Mouse (Mus musculus) urinary bladder, postnatal 0 days (tissue): ENCODE data around the gene Rasgrf1. TPM values are rescaled to one million over a fixed set of nuclear protein-coding genes. Genes with fewer than 3 reads are reported as not detected.

Source experiments
- polyA plus RNA-seq: library from polyadenylated mRNA; unstranded; fragments of >200 nt; fragmentation: Nextera tagmentation; extraction: Ambion mirVana; gene quantifications from 2 replicates; pipeline ENCODE4 v1.2.1, GENCODE M21; 2015

Gene Rasgrf1
- 0.08 TPM in 2 replicates for polyA plus RNA-seq

GRCm38 (mm10) chr9:89909131-89910010, at the start of gene Rasgrf1:
TSS of gene Rasgrf1 (plus strand) at chr9:89909908.

GRCm38 (mm10) chr9:90053852-90054251, 144.1 kb downstream of the Rasgrf1 start, which contains the start of gene Ctsh:
TSS of gene Ctsh (plus strand) at chr9:90054152.

Other genes with a start within 250 kb of the Rasgrf1 start
- 144 and 148 TPM in 2 replicates for gene Tmed3, start 204.8 kb upstream of the Rasgrf1 start, polyA plus RNA-seq
- gene Ankrd34c, start 171.4 kb upstream of the Rasgrf1 start, polyA plus RNA-seq = not detected in 2 replicates
- gene Ctsh, start 144.2 kb downstream of the Rasgrf1 start, polyA plus RNA-seq = 207 and 221 TPM in 2 replicates
- gene Morf4l1, start 204.9 kb downstream of the Rasgrf1 start, polyA plus RNA-seq = 323 and 342 TPM in 2 replicates